Mouse (Mus musculus): ENCODE results near the gene Mindy1. TPM values are rescaled to one million over a fixed set of nuclear protein-coding genes. Genes with fewer than 3 reads are reported as not detected.
"Not testable (repeated sequence)": the region's sequence is repeated elsewhere in the genome, so short reads cannot be mapped to it uniquely, and the experiment has no call there.

Mindy1 gene
- polyA plus RNA-seq, 1 experiment from 2014 or later = 38.8 TPM

DNA sequence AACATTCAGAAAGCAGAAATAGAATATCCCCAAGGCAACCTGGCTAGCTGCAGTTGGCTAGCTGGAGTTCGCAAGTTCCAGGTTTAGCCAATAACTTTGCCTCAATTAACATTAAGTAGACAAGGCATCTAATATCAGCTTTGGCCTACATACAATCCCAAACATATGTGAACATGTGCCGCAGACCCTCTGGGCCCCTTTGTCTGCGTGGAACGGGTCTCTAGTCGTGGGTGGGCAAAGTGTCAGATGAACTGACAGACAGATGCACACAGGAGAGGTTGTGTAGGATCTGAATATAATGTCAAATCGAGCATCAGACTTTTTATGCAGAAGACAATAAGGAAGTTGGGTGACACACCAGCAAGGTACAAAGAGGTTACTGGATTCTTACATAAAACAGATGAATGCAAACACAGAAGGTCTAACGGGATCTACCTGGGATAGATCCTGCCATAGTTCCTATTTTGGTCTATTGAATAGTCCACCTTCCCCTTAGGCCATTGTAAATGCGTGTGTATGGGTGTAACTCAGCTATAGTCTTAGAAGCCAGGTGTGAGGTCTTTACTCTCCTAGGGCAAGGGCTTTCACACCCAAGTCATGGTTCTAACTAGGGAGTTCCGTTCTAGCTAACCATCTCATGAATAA, 62.3 kb downstream of the Mindy1 start:
- not testable (repeated sequence) for H3K9me3 ChIP-seq (ENCODE audit: control insufficient read depth, low read length); H3K9ac ChIP-seq (ENCODE audit: low read length); H3K27me3 ChIP-seq (ENCODE audit: control insufficient read depth, insufficient read depth, low read length); ATAC-seq (ENCODE audit: low FRiP score); H3K4me1 ChIP-seq (ENCODE audit: control insufficient read depth, insufficient read depth, low read length); H3K27ac ChIP-seq (ENCODE audit: low read depth, low read length); H3K4me3 ChIP-seq (ENCODE audit: low read depth, low read length); H3K4me2 ChIP-seq; DNase-seq (ENCODE audit: low spot score, missing footprints)
- H3K36me3 ChIP-seq (ENCODE audit: control insufficient read depth, insufficient read depth, low read length) = peaks cover 48% of the 10 kb centered on the region
- 93% methylated on average over 9 of the region's 9 CpGs for WGBS

Other genes with a start within 250 kb of the Mindy1 start
- gene Psmd4, start 238.7 kb upstream of the Mindy1 start, polyA plus RNA-seq (2014; fragmentation: Nextera tagmentation; extraction: Ambion mirVana) = 300 and 316 TPM in 2 replicates
- gene Pip5k1a, start 174.4 kb upstream of the Mindy1 start, polyA plus RNA-seq (2014; fragmentation: Nextera tagmentation; extraction: Ambion mirVana) = 13.2 and 15.1 TPM in 2 replicates
- gene Vps72, start 170.3 kb upstream of the Mindy1 start, polyA plus RNA-seq (2014; fragmentation: Nextera tagmentation; extraction: Ambion mirVana) = 221 and 238 TPM in 2 replicates
- 0.97 TPM in 1 of 2 replicates, not detected in the other for gene Tmod4, start 156.9 kb upstream of the Mindy1 start, polyA plus RNA-seq (2014; fragmentation: Nextera tagmentation; extraction: Ambion mirVana)
- gene Scnm1, start 147.3 kb upstream of the Mindy1 start, polyA plus RNA-seq (2014; fragmentation: Nextera tagmentation; extraction: Ambion mirVana) = 84.9 and 86.3 TPM in 2 replicates
- gene Lysmd1, start 147.3 kb upstream of the Mindy1 start, polyA plus RNA-seq (2014; fragmentation: Nextera tagmentation; extraction: Ambion mirVana) = 16.1 and 17.4 TPM in 2 replicates
- 2.2 and 2.9 TPM in 2 replicates for gene Tnfaip8l2, start 139.0 kb upstream of the Mindy1 start, polyA plus RNA-seq (2014; fragmentation: Nextera tagmentation; extraction: Ambion mirVana)
- 14.1 and 17.8 TPM in 2 replicates for gene Sema6c, start 120.9 kb upstream of the Mindy1 start, polyA plus RNA-seq (2014; fragmentation: Nextera tagmentation; extraction: Ambion mirVana)
- gene Gabpb2, start 63.4 kb upstream of the Mindy1 start, polyA plus RNA-seq (2014; fragmentation: Nextera tagmentation; extraction: Ambion mirVana) = 6.0 and 6.9 TPM in 2 replicates
- 105 and 106 TPM in 2 replicates for gene Cdc42se1, start 52.6 kb upstream of the Mindy1 start, polyA plus RNA-seq (2014; fragmentation: Nextera tagmentation; extraction: Ambion mirVana)
- gene Mllt11, start 49.2 kb upstream of the Mindy1 start, polyA plus RNA-seq (2014; fragmentation: Nextera tagmentation; extraction: Ambion mirVana) = 124 and 144 TPM in 2 replicates
- gene Gm128, start 39.7 kb upstream of the Mindy1 start, polyA plus RNA-seq (2014; fragmentation: Nextera tagmentation; extraction: Ambion mirVana) = 0.18 and 0.48 TPM in 2 replicates
- gene Bnipl, start 30.2 kb upstream of the Mindy1 start, polyA plus RNA-seq (2014; fragmentation: Nextera tagmentation; extraction: Ambion mirVana) = 0.20 TPM in 1 of 2 replicates, not detected in the other
- gene Prune1, start 731 bp downstream of the Mindy1 start, polyA plus RNA-seq (2014; fragmentation: Nextera tagmentation; extraction: Ambion mirVana) = 28.0 and 29.7 TPM in 2 replicates
- gene Anxa9, start 25.8 kb downstream of the Mindy1 start, polyA plus RNA-seq (2014; fragmentation: Nextera tagmentation; extraction: Ambion mirVana) = 0.87 and 1.3 TPM in 2 replicates
- 94.1 and 97.1 TPM in 2 replicates for gene Cers2, start 33.4 kb downstream of the Mindy1 start, polyA plus RNA-seq (2014; fragmentation: Nextera tagmentation; extraction: Ambion mirVana)
- gene Setdb1, start 75.9 kb downstream of the Mindy1 start, polyA plus RNA-seq (2014; fragmentation: Nextera tagmentation; extraction: Ambion mirVana) = 60.9 and 69.3 TPM in 2 replicates
- not detected in 2 replicates for gene 4930558C23Rik, start 121.5 kb downstream of the Mindy1 start, polyA plus RNA-seq (2014; fragmentation: Nextera tagmentation; extraction: Ambion mirVana)
- gene Arnt, start 153.0 kb downstream of the Mindy1 start, polyA plus RNA-seq (2014; fragmentation: Nextera tagmentation; extraction: Ambion mirVana) = 26.2 and 27.0 TPM in 2 replicates
- 6.7 and 8.0 TPM in 2 replicates for gene Ctsk, start 217.9 kb downstream of the Mindy1 start, polyA plus RNA-seq (2014; fragmentation: Nextera tagmentation; extraction: Ambion mirVana)
- gene Ctss, start 245.4 kb downstream of the Mindy1 start, polyA plus RNA-seq (2014; fragmentation: Nextera tagmentation; extraction: Ambion mirVana) = 10.2 TPM in 2 replicates

All from midbrain, embryonic 11.5 days (tissue).